ENCODE assay signal across 19 mouse cellular contexts in genomic region chr17:79133740-79134139, GRCm38 (mm10).
DNase-seq lines count a peak whose midpoint lies in the region; ATAC-seq and TF ChIP-seq lines count a peak whose summit lies in the region.
"Had no signal": no experiment of that assay in that cellular context is flagged by ENCODE, and none has a peak within 500 bp of the region (broad histone marks: within the 10 kb centered on the region; RNA-seq: fewer than 3 reads in every experiment).

No protein-coding gene starts in this region.

- no peaks in the 10 kb centered on the region for H3K4me1 ChIP-seq in hindbrain, embryonic 11.5 days (replicated peaks; ENCODE audit: control insufficient read depth, insufficient read depth, low read length)
- H3K4me1 ChIP-seq in hindbrain, postnatal 0 days (ENCODE audit: insufficient read depth, low read length) = no peaks in the 10 kb centered on the region
- H3K4me1 ChIP-seq in lung, postnatal 0 days (ENCODE audit: insufficient read depth, low read depth, low read length) = no peaks in the 10 kb centered on the region
- H3K4me1 ChIP-seq in embryonic facial prominence, embryonic 11.5 days (ENCODE audit: control insufficient read depth, insufficient read depth, low read length) = no peaks in the 10 kb centered on the region
- H3K4me1 ChIP-seq: heart, embryonic 10.5 days; liver, embryonic 13.5 days; midbrain, embryonic 10.5 days had no signal

- no peak overlapping the region for H3K4me2 ChIP-seq in hindbrain, embryonic 11.5 days (replicated peaks; ENCODE audit: low read depth, low read length)
- no peak overlapping the region for H3K4me2 ChIP-seq in hindbrain, postnatal 0 days (ENCODE audit: low read depth, low read length)
- peak overlapping the region; percentile 22; the same call in 1 of the 2 replicates for H3K4me2 ChIP-seq in lung, postnatal 0 days (replicated peaks; ENCODE audit: low read depth, low read length)
- H3K4me2 ChIP-seq in embryonic facial prominence, embryonic 11.5 days (ENCODE audit: low read depth, low read length) = no peak overlapping the region
- H3K4me2 ChIP-seq: liver, embryonic 13.5 days had no signal

- 58% methylated on average over 8 of the region's 8 CpGs for WGBS in hindbrain, embryonic 11.5 days
- 59% methylated on average over 8 of the region's 8 CpGs for WGBS in hindbrain, postnatal 0 days
- 47% methylated on average over 8 of the region's 8 CpGs for WGBS in lung, postnatal 0 days
- 46% methylated on average over 8 of the region's 8 CpGs for WGBS in embryonic facial prominence, embryonic 11.5 days

- no peak for ATAC-seq in hindbrain, embryonic 11.5 days (ENCODE audit: low FRiP score)
- ATAC-seq in hindbrain, postnatal 0 days = no peak
- no peak for ATAC-seq in lung, postnatal 0 days
- ATAC-seq in embryonic facial prominence, embryonic 11.5 days (replicated peaks; ENCODE audit: insufficient number of reproducible peaks, low FRiP score, low TSS enrichment, low read depth) = no peak
- ATAC-seq: forebrain, embryonic 14.5 days had no signal

- no peak for TF ChIP-seq EP300 in lung, postnatal 0 days (IDR thresholded peaks at IDR 0.05)

- H3K36me3 ChIP-seq in hindbrain, embryonic 11.5 days (ENCODE audit: control insufficient read depth, insufficient read depth, low read length) = no peaks in the 10 kb centered on the region
- no peaks in the 10 kb centered on the region for H3K36me3 ChIP-seq in hindbrain, postnatal 0 days (ENCODE audit: insufficient read depth, low read length)
- H3K36me3 ChIP-seq in lung, postnatal 0 days (ENCODE audit: insufficient read depth, low read length) = no peaks in the 10 kb centered on the region
- H3K36me3 ChIP-seq in embryonic facial prominence, embryonic 11.5 days (replicated peaks; ENCODE audit: control insufficient read depth, insufficient read depth, low read depth, low read length) = no peaks in the 10 kb centered on the region
- H3K36me3 ChIP-seq: heart, embryonic 10.5 days; liver, embryonic 13.5 days; midbrain, embryonic 10.5 days had no signal

- no peak overlapping the region for H3K4me3 ChIP-seq in hindbrain, embryonic 11.5 days (ENCODE audit: low read depth, low read length)
- no peak overlapping the region for H3K4me3 ChIP-seq in hindbrain, postnatal 0 days (ENCODE audit: low read length)
- H3K4me3 ChIP-seq in lung, postnatal 0 days (ENCODE audit: low read depth, low read length) = no peak overlapping the region
- H3K4me3 ChIP-seq in embryonic facial prominence, embryonic 11.5 days (ENCODE audit: low read depth, low read length) = no peak overlapping the region
- H3K4me3 ChIP-seq: erythroblast, embryonic 14.5 days; heart, embryonic 10.5 days; liver, embryonic 13.5 days; midbrain, embryonic 10.5 days had no signal

- intact Hi-C loops in heart, postnatal 14 days (cut with DNase I) = no loop called here

- no peaks in the 10 kb centered on the region for H3K9me3 ChIP-seq in hindbrain, embryonic 11.5 days (ENCODE audit: control insufficient read depth, low read length)
- no peaks in the 10 kb centered on the region for H3K9me3 ChIP-seq in hindbrain, postnatal 0 days (ENCODE audit: low read length)
- H3K9me3 ChIP-seq in lung, postnatal 0 days (ENCODE audit: low read length) = no peaks in the 10 kb centered on the region
- H3K9me3 ChIP-seq in embryonic facial prominence, embryonic 11.5 days (replicated peaks; ENCODE audit: control insufficient read depth, low read length) = no peaks in the 10 kb centered on the region
- H3K9me3 ChIP-seq: heart, embryonic 10.5 days; liver, embryonic 13.5 days; midbrain, embryonic 10.5 days had no signal

- no peak overlapping the region for H3K27ac ChIP-seq in hindbrain, embryonic 11.5 days (ENCODE audit: low read depth, low read length)
- H3K27ac ChIP-seq in hindbrain, postnatal 0 days = no peak overlapping the region
- no peak overlapping the region for H3K27ac ChIP-seq in lung, postnatal 0 days (ENCODE audit: low read length)
- no peak overlapping the region for H3K27ac ChIP-seq in embryonic facial prominence, embryonic 11.5 days (replicated peaks; ENCODE audit: low read depth, low read length)
- H3K27ac ChIP-seq: heart, embryonic 10.5 days; liver, embryonic 13.5 days; midbrain, embryonic 10.5 days had no signal

- no peak overlapping the region for H3K9ac ChIP-seq in hindbrain, embryonic 11.5 days (ENCODE audit: low read depth, low read length)
- no peak overlapping the region for H3K9ac ChIP-seq in hindbrain, postnatal 0 days (replicated peaks; ENCODE audit: low read length)
- no peak overlapping the region for H3K9ac ChIP-seq in lung, postnatal 0 days (replicated peaks; ENCODE audit: low read depth)
- H3K9ac ChIP-seq in embryonic facial prominence, embryonic 11.5 days (replicated peaks; ENCODE audit: low read length) = no peak overlapping the region
- H3K9ac ChIP-seq: liver, embryonic 13.5 days had no signal

- no peaks in the 10 kb centered on the region for H3K27me3 ChIP-seq in hindbrain, embryonic 11.5 days (ENCODE audit: control insufficient read depth, insufficient read depth, low read length)
- H3K27me3 ChIP-seq in hindbrain, postnatal 0 days (ENCODE audit: insufficient read depth, low read length) = no peaks in the 10 kb centered on the region
- H3K27me3 ChIP-seq in lung, postnatal 0 days (replicated peaks; ENCODE audit: insufficient read depth, low read length) = no peaks in the 10 kb centered on the region
- H3K27me3 ChIP-seq in embryonic facial prominence, embryonic 11.5 days (ENCODE audit: control insufficient read depth, insufficient read depth, low read length) = no peaks in the 10 kb centered on the region
- H3K27me3 ChIP-seq: liver, embryonic 13.5 days had no signal

- no peak for TF ChIP-seq CTCF in hindbrain, postnatal 0 days (IDR thresholded peaks at IDR 0.05; ENCODE audit: low read depth)
- no peak for TF ChIP-seq CTCF in lung, postnatal 0 days (IDR thresholded peaks at IDR 0.05)

- peak; percentile 11 for DNase-seq in hindbrain, embryonic 11.5 days (ENCODE audit: low spot score)
- DNase-seq in hindbrain, postnatal 0 days (ENCODE audit: low spot score) = no peak
- no peak for DNase-seq in lung, postnatal 0 days (ENCODE audit: low spot score)
- no peak for DNase-seq in lung, postnatal 10 days
- DNase-seq in embryonic facial prominence, embryonic 11.5 days (ENCODE audit: low spot score) = peak; percentile 12
- DNase-seq in heart, postnatal 14 days = no peak
- no peak for DNase-seq in cerebellum, postnatal 14 days
- DNase-seq in layer of hippocampus, postnatal 36 days = no peak
- DNase-seq: adrenal gland, postnatal 25 days; cerebellum, adult 8-10 months; heart, postnatal 10 days; kidney, adult 8-10 months; liver, embryonic 13.5 days; lung, postnatal 36 days; right cerebral cortex, postnatal 25 days had no signal

Comparison
In these comparisons a context has a peak if more than half of its experiments do, and no peak if none do; other contexts are left out.
1. DNase-seq: peak in hindbrain, embryonic 11.5 days (single experiment) and embryonic facial prominence, embryonic 11.5 days (single experiment); none in hindbrain, postnatal 0 days (single experiment), lung, postnatal 0 days (single experiment), lung, postnatal 10 days (single experiment), heart, postnatal 14 days (0 of 2), cerebellum, postnatal 14 days (0 of 2) and layer of hippocampus, postnatal 36 days (0 of 2).